Mouse (Mus musculus): ENCODE measurements around the gene Thoc5.

- TF ChIP-seq CTCF (IDR thresholded peaks at IDR 0.05; ENCODE audit: extremely low read depth, insufficient read depth, low read length) (peak; percentile 88), POLR2A (IDR thresholded peaks at IDR 0.05; ENCODE audit: extremely low read depth, insufficient read depth, low read length) (no peak)
These were observed 80.5 kb downstream of the Thoc5 start for GRCm38 (mm10) chr11:4975623-4976022.

All from cortical plate, adult 2 months (tissue).